Mouse (Mus musculus): ENCODE data around the gene Tfap2a. TPM values are rescaled to one million over a fixed set of nuclear protein-coding genes. Genes with fewer than 3 reads are reported as not detected.
A peak's percentile ranks its signal among the peaks of the same experiment; 100 is the strongest.

The Tfap2a gene
- not detected in 2 replicates for polyA plus RNA-seq (2015; fragmentation: Nextera tagmentation; extraction: Ambion mirVana)

GRCm38 (mm10) chr13:40738196-40738880 is at the start of gene Tfap2a:
Tfap2a (minus strand) TSS chr13:40738376.
- Histone ChIP-seq H3K4me2 (ENCODE audit: low read depth, low read length) (no peak within 1 kb of the TSS), H3K9ac (replicated peaks) (no peak within 1 kb of the TSS), H3K27ac (ENCODE audit: low read depth) (no peak within 1 kb of the TSS), H3K4me3 (ENCODE audit: low read depth, low read length) (no peak within 1 kb of the TSS), H3K36me3 (replicated peaks; ENCODE audit: insufficient read depth, low read length) (no peaks in the 10 kb centered on the region), H3K9me3 (ENCODE audit: low read length) (no peaks in the 10 kb centered on the region), H3K27me3 (ENCODE audit: insufficient read depth, low read length) (peaks cover 98% of the 10 kb centered on the region), H3K4me1 (ENCODE audit: insufficient read depth) (0 out of 2 replicates have a peak, but pooled peaks cover 6% of the 10 kb centered on the region)
- WGBS (ENCODE audit: insufficient replicate concordance): 3% methylated on average over 28 of the region's 30 CpGs
- DNase-seq (no peak), ATAC-seq (no peak)
- TF ChIP-seq CTCF (IDR thresholded peaks at IDR 0.05; ENCODE audit: low read depth) (no peak), EP300 (IDR thresholded peaks at IDR 0.05; ENCODE audit: low read depth) (no peak)

- TF ChIP-seq CTCF (IDR thresholded peaks at IDR 0.05; ENCODE audit: low read depth) (peak; percentile 70), EP300 (IDR thresholded peaks at IDR 0.05; ENCODE audit: low read depth) (no peak)
- no peak overlapping the region for H3K27ac ChIP-seq (ENCODE audit: low read depth)
- H3K36me3 ChIP-seq (replicated peaks; ENCODE audit: insufficient read depth, low read length): no peaks in the 10 kb centered on the region
- no peak overlapping the region for H3K9ac ChIP-seq (replicated peaks)
- WGBS (ENCODE audit: insufficient replicate concordance): 49% methylated on average over 8 of the region's 8 CpGs
- ATAC-seq (no peak), DNase-seq (no peak)
- H3K9me3 ChIP-seq (ENCODE audit: low read length): no peaks in the 10 kb centered on the region
- H3K4me3 ChIP-seq (ENCODE audit: low read depth, low read length): no peak overlapping the region
- H3K27me3 ChIP-seq (ENCODE audit: insufficient read depth, low read length): no peaks in the 10 kb centered on the region
- H3K4me2 ChIP-seq (ENCODE audit: low read depth, low read length): no peak overlapping the region
- H3K4me1 ChIP-seq (ENCODE audit: insufficient read depth): no peaks in the 10 kb centered on the region
Measured at GRCm38 (mm10) chr13:40784202-40784771, 46.1 kb upstream of the Tfap2a start.

DNA sequence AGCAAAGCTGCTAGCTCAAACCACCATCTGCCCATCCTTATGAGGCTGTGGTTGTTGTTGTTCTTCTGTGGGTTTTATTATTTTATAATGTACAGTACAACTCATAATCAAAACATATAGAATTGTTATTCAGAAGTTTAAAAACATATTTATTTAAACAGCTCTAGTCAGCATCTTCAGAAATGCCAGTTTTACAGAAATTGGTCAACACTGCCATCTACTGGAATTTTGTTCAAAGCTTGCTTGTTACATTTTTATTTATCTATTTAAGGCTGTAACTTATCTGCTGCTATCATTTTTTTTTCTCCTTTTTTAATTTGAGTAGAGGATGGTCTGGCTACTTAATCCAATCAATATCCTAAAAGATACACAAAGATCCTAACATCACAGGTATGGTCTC is 19.8 kb upstream of the Tfap2a start:
- Histone ChIP-seq H3K36me3 (replicated peaks; ENCODE audit: insufficient read depth, low read length) (no peaks in the 10 kb centered on the region), H3K27ac (ENCODE audit: low read depth) (no peak overlapping the region), H3K4me1 (ENCODE audit: insufficient read depth) (no peaks in the 10 kb centered on the region), H3K9me3 (ENCODE audit: low read length) (no peaks in the 10 kb centered on the region), H3K27me3 (ENCODE audit: insufficient read depth, low read length) (no peaks in the 10 kb centered on the region), H3K9ac (replicated peaks) (no peak overlapping the region), H3K4me3 (ENCODE audit: low read depth, low read length) (no peak overlapping the region), H3K4me2 (ENCODE audit: low read depth, low read length) (no peak overlapping the region)
- DNase-seq: no peak
- ATAC-seq: no peak
- no peak for TF ChIP-seq EP300 (IDR thresholded peaks at IDR 0.05; ENCODE audit: low read depth)
- TF ChIP-seq CTCF (IDR thresholded peaks at IDR 0.05; ENCODE audit: low read depth): peak; percentile 41

GRCm38 (mm10) chr13:40756356-40756755 is 18.2 kb upstream of the Tfap2a start:
- no peak for DNase-seq
- H3K9ac ChIP-seq (replicated peaks): no peak overlapping the region
- no peaks in the 10 kb centered on the region for H3K9me3 ChIP-seq (ENCODE audit: low read length)
- ATAC-seq: no peak
- WGBS (ENCODE audit: insufficient replicate concordance): 40% methylated on average over 7 of the region's 7 CpGs
- no peak overlapping the region for H3K27ac ChIP-seq (ENCODE audit: low read depth)
- no peak overlapping the region for H3K4me3 ChIP-seq (ENCODE audit: low read depth, low read length)
- H3K4me2 ChIP-seq (ENCODE audit: low read depth, low read length): no peak overlapping the region
- no peaks in the 10 kb centered on the region for H3K27me3 ChIP-seq (ENCODE audit: insufficient read depth, low read length)
- H3K4me1 ChIP-seq (ENCODE audit: insufficient read depth): no peaks in the 10 kb centered on the region
- H3K36me3 ChIP-seq (replicated peaks; ENCODE audit: insufficient read depth, low read length): no peaks in the 10 kb centered on the region
- no peak for TF ChIP-seq CTCF (IDR thresholded peaks at IDR 0.05; ENCODE audit: low read depth)
- no peak for TF ChIP-seq EP300 (IDR thresholded peaks at IDR 0.05; ENCODE audit: low read depth)

- Histone ChIP-seq H3K4me2 (ENCODE audit: low read depth, low read length) (no peak overlapping the region), H3K4me3 (ENCODE audit: low read depth, low read length) (no peak overlapping the region), H3K9ac (replicated peaks) (no peak overlapping the region), H3K4me1 (ENCODE audit: insufficient read depth) (no peaks in the 10 kb centered on the region), H3K27ac (ENCODE audit: low read depth) (no peak overlapping the region), H3K9me3 (ENCODE audit: low read length) (no peaks in the 10 kb centered on the region), H3K36me3 (replicated peaks; ENCODE audit: insufficient read depth, low read length) (no peaks in the 10 kb centered on the region), H3K27me3 (ENCODE audit: insufficient read depth, low read length) (peaks cover 8% of the 10 kb centered on the region; the same call in 1 of the 2 replicates)
- TF ChIP-seq CTCF (IDR thresholded peaks at IDR 0.05; ENCODE audit: low read depth) (no peak), EP300 (IDR thresholded peaks at IDR 0.05; ENCODE audit: low read depth) (no peak)
- DNase-seq (no peak), ATAC-seq (no peak)
- WGBS (ENCODE audit: insufficient replicate concordance): 85% methylated on average over 10 of the region's 10 CpGs
Measured at GRCm38 (mm10) chr13:40754091-40754490, 15.9 kb upstream of the Tfap2a start.

DNA sequence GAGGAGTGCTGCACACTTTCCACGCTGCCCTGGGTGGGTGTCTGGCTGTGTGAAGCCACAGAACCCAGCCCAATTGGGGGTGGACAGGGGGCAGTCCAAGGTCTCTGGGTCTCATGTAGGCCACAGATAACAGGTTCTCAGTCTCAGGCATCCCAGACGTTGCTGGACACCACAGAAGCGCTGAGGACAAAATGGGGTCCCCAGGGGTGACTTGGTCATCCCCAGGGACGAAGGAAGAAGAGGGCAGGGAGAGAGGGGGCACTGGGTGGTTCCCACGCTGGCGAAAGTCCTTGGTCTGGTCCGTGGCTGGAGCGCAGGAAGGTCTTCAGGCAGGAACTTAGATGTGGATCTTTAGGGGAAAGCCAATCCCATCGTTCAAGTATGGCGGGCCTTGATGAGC is 13.7 kb upstream of the Tfap2a start:
- TF ChIP-seq EP300 (IDR thresholded peaks at IDR 0.05; ENCODE audit: low read depth) (no peak), CTCF (IDR thresholded peaks at IDR 0.05; ENCODE audit: low read depth) (no peak)

More for the DNA sequence above, 13.7 kb upstream of the Tfap2a start:
- 73% methylated on average over 10 of the region's 10 CpGs for WGBS (ENCODE audit: insufficient replicate concordance)
- H3K27ac ChIP-seq (ENCODE audit: low read depth): no peak overlapping the region
- peaks cover 17% of the 10 kb centered on the region; the same call in 1 of the 2 replicates for H3K27me3 ChIP-seq (ENCODE audit: insufficient read depth, low read length)
- no peak overlapping the region for H3K9ac ChIP-seq (replicated peaks)
- no peaks in the 10 kb centered on the region for H3K36me3 ChIP-seq (replicated peaks; ENCODE audit: insufficient read depth, low read length)
- no peak for DNase-seq
- no peak overlapping the region for H3K4me3 ChIP-seq (ENCODE audit: low read depth, low read length)
- no peaks in the 10 kb centered on the region for H3K4me1 ChIP-seq (ENCODE audit: insufficient read depth)
- ATAC-seq: no peak
- H3K9me3 ChIP-seq (ENCODE audit: low read length): no peaks in the 10 kb centered on the region
- H3K4me2 ChIP-seq (ENCODE audit: low read depth, low read length): no peak overlapping the region

Measured in liver, postnatal 0 days (tissue).